Mouse (Mus musculus): ENCODE data around the gene Kndc1. TPM values are rescaled to one million over a fixed set of nuclear protein-coding genes. Genes with fewer than 3 reads are reported as not detected.

Gene Kndc1
- total RNA-seq, 2 experiments from 2014 or later, result 0.42 to 0.55 TPM

DNA sequence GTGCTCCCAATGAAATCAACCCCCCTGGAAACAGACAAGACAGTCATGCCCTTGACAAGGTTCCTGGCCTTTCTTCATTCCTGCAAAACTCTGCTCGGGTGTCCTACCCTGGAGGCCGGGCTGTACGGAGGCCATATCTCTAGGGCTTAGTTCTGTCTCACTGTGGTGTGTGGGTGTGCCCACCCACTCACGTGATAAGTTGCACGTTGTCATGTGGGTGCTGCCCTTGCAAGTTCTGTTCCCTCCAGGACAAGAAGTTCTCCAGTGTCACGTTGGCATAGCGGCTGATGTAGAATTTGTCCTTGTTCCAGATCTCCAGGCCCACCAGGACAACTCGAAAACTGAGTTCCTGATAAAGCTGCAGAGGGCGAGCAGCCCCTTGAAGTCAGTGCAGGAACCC, 93.8 kb downstream of the Kndc1 start:
- no peak for DNase-seq

DNA sequence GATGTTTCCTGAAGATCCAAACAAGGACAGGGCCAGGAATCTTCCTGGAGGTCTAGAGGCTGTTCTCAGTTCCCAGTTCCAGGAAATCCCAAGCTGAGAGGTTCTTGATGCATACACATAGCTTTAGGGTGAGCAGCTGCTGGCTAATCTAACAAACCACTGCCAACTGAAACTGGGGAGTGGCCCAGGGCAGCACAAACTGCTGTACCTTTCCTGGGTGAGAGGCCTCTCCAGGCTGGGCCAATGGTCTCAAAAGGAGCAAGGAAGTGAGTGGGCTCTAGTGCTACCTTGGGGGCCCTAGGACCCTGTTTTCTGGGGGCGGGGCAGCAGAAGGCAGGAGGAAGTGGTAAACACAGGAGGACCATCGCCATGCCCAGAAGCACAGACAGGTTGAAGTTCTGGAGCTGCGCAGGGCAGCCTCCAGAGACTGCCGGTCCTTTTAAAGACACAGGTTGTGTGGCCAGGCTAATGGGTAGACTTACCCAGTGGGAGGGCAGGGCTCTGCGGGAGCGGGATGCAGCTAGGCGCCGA, 96.4 kb downstream of the Kndc1 start:
- DNase-seq, result no peak

Small RNA genes within 50 kb of the gene (microRNA-seq; reads per million reads assigned to microRNA genes)
- gene Mir202 (55.4 reads per million, percentile 37 among the genes with 10 or more reads in this experiment), gene Mir7062 (not detected), gene mmu-mir-7686 (1.4 reads per million)

Other genes with a start within 250 kb of the Kndc1 start
- gene Cfap46, start 210.9 kb upstream of the Kndc1 start, total RNA-seq (2021), result 1 to 10 TPM in 1 of 2 experiments, under 1 TPM in 1; 0.45 to 1.2 TPM
- gene Adgra1, start 60.5 kb upstream of the Kndc1 start, total RNA-seq (2021), result 1 to 10 TPM; 2.4 to 3.9 TPM
- under 1 TPM in 1 of 2 experiments, not detected in 1; 0.24 TPM for gene Utf1, start 49.1 kb downstream of the Kndc1 start, total RNA-seq (2021)
- gene 6430531B16Rik, start 84.1 kb downstream of the Kndc1 start, total RNA-seq (2021), result under 1 TPM in 1 of 2 experiments, not detected in 1; 0.39 TPM
- 1 to 10 TPM; 1.9 to 2.9 TPM for gene Adam8, start 97.9 kb downstream of the Kndc1 start, total RNA-seq (2021)
- 10 to 100 TPM; 14.0 to 18.1 TPM for gene Zfp511, start 141.7 kb downstream of the Kndc1 start, total RNA-seq (2021)
- 10 to 100 TPM; 32.7 to 37.4 TPM for gene Tubgcp2, start 142.0 kb downstream of the Kndc1 start, total RNA-seq (2021)
- gene Msx3, start 154.4 kb downstream of the Kndc1 start, total RNA-seq (2021), result not detected
- 1 to 10 TPM; 4.9 to 6.6 TPM for gene Caly, start 187.9 kb downstream of the Kndc1 start, total RNA-seq (2021)
- gene Prap1, start 198.7 kb downstream of the Kndc1 start, total RNA-seq (2021), result not detected
- gene Fuom, start 207.7 kb downstream of the Kndc1 start, total RNA-seq (2021), result 10 to 100 TPM; 82.5 to 99.0 TPM
- 10 to 100 TPM; 21.2 to 25.1 TPM for gene Paox, start 221.1 kb downstream of the Kndc1 start, total RNA-seq (2021)
- gene Echs1, start 221.8 kb downstream of the Kndc1 start, total RNA-seq (2021), result 100 to 1,000 TPM; 600 to 610 TPM
- gene Mtg1, start 242.9 kb downstream of the Kndc1 start, total RNA-seq (2021), result 10 to 100 TPM; 42.0 to 45.9 TPM

All from adrenal gland, postnatal 10 days (tissue).